Mouse (Mus musculus): Measurements from ENCODE around the gene Igfn1. TPM values are rescaled to one million over a fixed set of nuclear protein-coding genes. Genes with fewer than 3 reads are reported as not detected.
A peak's percentile ranks its signal among the peaks of the same experiment; 100 is the strongest.

Gene Igfn1
- polyA plus RNA-seq, 1 experiment from 2014 or later, result not detected

GRCm38 (mm10) chr1:135946247-135946646 is 59.9 kb downstream of the Igfn1 start:
- H3K4me3 ChIP-seq, result no peak overlapping the region
- H3K36me3 ChIP-seq (ENCODE audit: poor library complexity, severe bottlenecking), result no peaks in the 10 kb centered on the region
- WGBS, result 61% methylated on average over 4 of the region's 4 CpGs
- H3K9me3 ChIP-seq (replicated peaks), result no peaks in the 10 kb centered on the region
- no peak for ATAC-seq
- H3K27ac ChIP-seq, result no peak overlapping the region
- H3K27me3 ChIP-seq, result peaks cover 16% of the 10 kb centered on the region
- no peak overlapping the region for H3K9ac ChIP-seq
- H3K4me2 ChIP-seq, result no peak overlapping the region
- H3K4me1 ChIP-seq, result no peaks in the 10 kb centered on the region

GRCm38 (mm10) chr1:135945711-135946110 is 60.4 kb downstream of the Igfn1 start:
- Histone ChIP-seq H3K9ac (no peak overlapping the region), H3K9me3 (replicated peaks) (no peaks in the 10 kb centered on the region), H3K4me1 (no peaks in the 10 kb centered on the region), H3K4me2 (no peak overlapping the region), H3K36me3 (ENCODE audit: poor library complexity, severe bottlenecking) (no peaks in the 10 kb centered on the region), H3K27ac (no peak overlapping the region), H3K27me3 (peaks cover 19% of the 10 kb centered on the region), H3K4me3 (no peak overlapping the region)
- 8% methylated on average over 7 of the region's 7 CpGs for WGBS
- ATAC-seq, result no peak

DNA sequence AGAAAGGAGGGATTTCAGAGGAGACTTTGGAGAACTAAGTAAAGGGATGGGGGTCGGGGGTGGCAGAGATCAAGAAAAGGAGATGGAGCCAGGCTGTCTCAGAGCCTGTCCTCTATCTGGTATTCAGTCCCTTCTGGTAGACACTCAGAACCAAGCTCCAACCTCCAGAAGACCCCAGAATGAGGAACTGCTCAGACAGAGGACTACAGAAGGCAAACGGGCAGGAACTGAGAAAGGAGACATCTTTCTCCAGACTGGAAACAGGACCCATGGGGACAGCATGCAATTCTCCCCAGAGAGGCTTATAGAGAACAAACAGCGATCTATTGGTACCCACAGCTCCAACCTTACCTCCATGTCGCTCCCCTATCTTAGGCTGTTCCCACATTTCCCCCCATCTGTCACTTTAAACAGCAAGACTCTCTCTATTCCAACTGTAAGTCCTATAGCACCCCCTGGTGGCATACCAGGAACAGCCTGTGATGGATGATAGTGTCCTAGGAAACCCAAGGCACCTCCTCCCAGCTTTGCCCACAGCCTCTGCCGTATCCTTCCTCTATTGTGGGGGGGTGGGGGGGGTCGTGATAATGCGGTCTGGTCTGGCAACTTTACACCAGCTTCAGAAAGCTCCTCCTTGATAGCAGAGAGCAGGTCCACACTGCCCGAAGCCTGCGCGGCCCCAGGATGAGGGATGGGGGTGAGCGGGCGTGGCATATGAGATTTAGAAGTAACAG is 61.4 kb downstream of the Igfn1 start:
- WGBS, result 46% methylated on average over 12 of the region's 12 CpGs
- ATAC-seq, result peak; percentile 83
- H3K4me2 ChIP-seq, result peak overlapping the region; percentile 27; the same call in 1 of the 2 replicates
- H3K36me3 ChIP-seq (ENCODE audit: poor library complexity, severe bottlenecking), result no peaks in the 10 kb centered on the region
- H3K9ac ChIP-seq, result no peak overlapping the region
- H3K4me1 ChIP-seq, result no peaks in the 10 kb centered on the region
- H3K4me3 ChIP-seq, result no peak overlapping the region
- peaks cover 19% of the 10 kb centered on the region for H3K27me3 ChIP-seq
- no peak overlapping the region for H3K27ac ChIP-seq
- no peaks in the 10 kb centered on the region for H3K9me3 ChIP-seq (replicated peaks)

DNA sequence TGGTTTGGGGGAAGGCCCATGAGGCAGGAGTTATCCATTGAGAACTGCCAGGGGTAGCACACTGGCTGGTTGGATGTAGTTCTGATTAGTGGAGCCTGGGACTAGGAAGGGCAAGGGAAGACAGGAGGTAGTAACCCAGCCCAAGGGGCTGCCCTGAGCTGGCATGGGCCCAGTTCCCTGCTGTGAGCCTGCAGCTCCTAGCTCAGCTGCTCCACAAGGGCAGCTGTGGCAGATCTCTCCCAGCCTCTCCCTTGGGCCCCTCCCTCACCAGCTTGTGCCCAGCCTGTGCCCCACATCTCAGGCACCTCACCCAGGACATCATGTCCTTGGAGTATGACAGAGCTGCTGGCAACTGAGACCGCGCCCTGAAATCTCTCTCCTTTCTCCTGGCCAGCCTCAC is 62.4 kb downstream of the Igfn1 start:
- 0 out of 2 replicates have a peak, but pooled peaks have one; percentile 13 for ATAC-seq

GRCm38 (mm10) chr1:135942116-135942515 is 64.0 kb downstream of the Igfn1 start:
- 40% methylated on average over 7 of the region's 7 CpGs for WGBS
- Histone ChIP-seq H3K4me2 (no peak overlapping the region), H3K9ac (no peak overlapping the region), H3K27me3 (peaks cover 19% of the 10 kb centered on the region), H3K36me3 (ENCODE audit: poor library complexity, severe bottlenecking) (no peaks in the 10 kb centered on the region), H3K4me3 (no peak overlapping the region), H3K27ac (no peak overlapping the region), H3K4me1 (no peaks in the 10 kb centered on the region), H3K9me3 (replicated peaks) (no peaks in the 10 kb centered on the region)
- ATAC-seq, result no peak

More for the DNA sequence above, 62.4 kb downstream of the Igfn1 start:
- WGBS, result 91% methylated on average over 2 of the region's 2 CpGs
- H3K9me3 ChIP-seq (replicated peaks), result no peaks in the 10 kb centered on the region
- no peak overlapping the region for H3K27ac ChIP-seq
- no peaks in the 10 kb centered on the region for H3K36me3 ChIP-seq (ENCODE audit: poor library complexity, severe bottlenecking)
- H3K9ac ChIP-seq, result no peak overlapping the region
- no peak overlapping the region for H3K4me2 ChIP-seq
- H3K27me3 ChIP-seq, result peaks cover 19% of the 10 kb centered on the region
- no peak overlapping the region for H3K4me3 ChIP-seq
- H3K4me1 ChIP-seq, result no peaks in the 10 kb centered on the region

DNA sequence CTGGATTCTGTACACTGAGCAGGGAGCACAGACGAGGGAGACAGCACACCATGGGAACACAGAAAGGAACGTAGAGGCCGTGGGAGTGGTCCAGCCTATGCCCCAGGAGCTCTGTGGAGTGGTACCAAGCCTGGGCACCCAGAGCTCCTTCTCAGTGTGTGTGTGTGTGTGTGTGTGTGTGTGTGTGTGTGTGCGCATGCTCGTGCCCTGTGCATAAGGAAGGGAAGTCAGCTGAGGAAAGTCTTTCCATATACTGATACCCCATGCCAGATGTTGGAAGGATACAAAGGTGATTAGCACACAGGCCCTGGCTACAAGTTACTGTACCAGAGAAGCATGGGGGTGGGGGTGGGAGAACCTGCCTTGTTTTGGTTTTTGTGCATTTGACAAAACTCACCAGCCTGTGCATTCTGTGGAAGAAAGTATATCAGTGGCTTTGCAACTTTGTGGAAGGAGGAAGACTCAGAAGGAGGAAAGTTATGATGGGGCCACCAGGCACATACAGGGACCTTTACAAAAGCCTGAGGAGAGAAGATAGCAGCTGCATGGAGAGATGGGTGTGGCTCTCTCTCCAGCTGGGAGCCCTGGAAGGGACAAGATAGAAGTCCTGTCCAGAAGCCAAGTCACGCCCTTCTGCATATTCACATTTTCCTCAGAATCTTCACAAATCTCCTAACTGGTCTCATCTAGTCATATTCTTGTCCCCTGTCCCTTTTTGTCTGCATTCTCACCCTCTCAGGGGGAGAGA is 64.7 kb downstream of the Igfn1 start:
- Histone ChIP-seq H3K9ac (no peak overlapping the region), H3K4me1 (no peaks in the 10 kb centered on the region), H3K27me3 (peaks cover 19% of the 10 kb centered on the region), H3K9me3 (replicated peaks) (no peaks in the 10 kb centered on the region), H3K4me2 (no peak overlapping the region), H3K27ac (no peak overlapping the region), H3K36me3 (ENCODE audit: poor library complexity, severe bottlenecking) (no peaks in the 10 kb centered on the region), H3K4me3 (no peak overlapping the region)
- 75% methylated on average over 6 of the region's 6 CpGs for WGBS
- no peak for ATAC-seq

- Histone ChIP-seq H3K4me1 (no peaks in the 10 kb centered on the region), H3K36me3 (ENCODE audit: poor library complexity, severe bottlenecking) (no peaks in the 10 kb centered on the region), H3K27ac (no peak overlapping the region), H3K27me3 (0 out of 2 replicates have a peak, but pooled peaks cover 2% of the 10 kb centered on the region), H3K4me3 (no peak overlapping the region), H3K9ac (no peak overlapping the region), H3K9me3 (replicated peaks) (no peaks in the 10 kb centered on the region), H3K4me2 (no peak overlapping the region)
- WGBS, result 95% methylated on average over 1 of the region's 1 CpGs
- ATAC-seq, result no peak
Observed at GRCm38 (mm10) chr1:135936091-135936490, 70.1 kb downstream of the Igfn1 start.

DNA sequence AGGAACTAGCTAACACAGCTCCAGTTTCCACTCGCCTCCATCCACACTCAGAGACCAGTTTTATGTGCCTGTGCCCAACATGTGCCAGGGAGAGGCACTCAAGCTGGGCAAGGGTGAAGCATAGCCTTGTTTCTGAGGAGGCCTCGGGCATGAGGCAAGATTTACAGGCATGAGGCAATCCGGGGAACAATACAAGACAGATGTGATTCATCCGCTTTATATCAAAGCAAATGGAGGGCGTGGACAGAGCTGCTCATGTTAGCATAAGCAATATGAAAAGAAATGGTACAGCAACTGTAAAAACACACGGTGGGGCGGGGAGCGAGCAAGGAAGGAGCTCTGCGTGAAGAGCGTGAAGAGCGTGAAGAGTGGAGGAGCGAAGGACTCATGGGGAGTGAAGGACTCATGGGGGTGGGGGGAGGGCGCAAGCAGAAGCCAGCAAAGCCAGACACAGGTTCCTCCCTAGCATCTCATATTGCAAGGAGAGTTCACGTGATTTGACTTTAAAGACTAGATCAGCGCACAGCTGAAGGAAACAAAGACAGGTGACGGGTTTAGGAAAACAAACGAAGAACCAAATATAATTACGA is 72.3 kb downstream of the Igfn1 start:
- H3K9me3 ChIP-seq (replicated peaks), result no peaks in the 10 kb centered on the region
- 85% methylated on average over 18 of the region's 18 CpGs for WGBS

DNA sequence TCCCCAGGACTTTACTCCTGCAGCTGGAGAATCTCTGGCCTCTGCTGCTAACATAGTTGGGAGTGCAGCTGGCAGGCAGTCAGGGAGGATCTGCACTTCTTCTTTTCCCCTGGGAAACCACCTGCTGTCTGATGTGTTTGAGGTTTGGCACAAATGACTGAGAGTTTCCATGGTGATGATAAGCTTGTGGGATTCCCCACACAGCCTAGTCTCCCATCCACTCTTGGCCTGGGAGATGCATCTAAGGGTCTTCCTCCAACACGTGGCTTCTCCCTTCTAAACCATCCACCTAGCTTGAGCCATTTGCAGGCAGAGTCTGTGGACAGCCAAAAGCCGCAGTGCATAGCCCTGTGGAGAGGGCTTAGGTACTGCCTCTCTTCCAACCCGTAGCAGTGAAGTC is 76.3 kb downstream of the Igfn1 start:
- peaks cover 2% of the 10 kb centered on the region; the same call in 1 of the 2 replicates for H3K27me3 ChIP-seq
- no peak for ATAC-seq
- no peaks in the 10 kb centered on the region for H3K9me3 ChIP-seq (replicated peaks)
- no peak overlapping the region for H3K4me2 ChIP-seq
- no peaks in the 10 kb centered on the region for H3K36me3 ChIP-seq (ENCODE audit: poor library complexity, severe bottlenecking)
- H3K27ac ChIP-seq, result no peak overlapping the region
- no peaks in the 10 kb centered on the region for H3K4me1 ChIP-seq
- WGBS, result 42% methylated on average over 3 of the region's 3 CpGs
- no peak overlapping the region for H3K4me3 ChIP-seq
- no peak overlapping the region for H3K9ac ChIP-seq

More for the DNA sequence above, 72.3 kb downstream of the Igfn1 start:
- Histone ChIP-seq H3K4me1 (no peaks in the 10 kb centered on the region), H3K27me3 (no peaks in the 10 kb centered on the region), H3K36me3 (ENCODE audit: poor library complexity, severe bottlenecking) (no peaks in the 10 kb centered on the region), H3K9ac (no peak overlapping the region), H3K4me3 (no peak overlapping the region), H3K4me2 (no peak overlapping the region), H3K27ac (no peak overlapping the region)
- ATAC-seq, result no peak

- H3K27me3 ChIP-seq, result peaks cover 33% of the 10 kb centered on the region
- H3K4me3 ChIP-seq, result no peak overlapping the region
- no peaks in the 10 kb centered on the region for H3K9me3 ChIP-seq (replicated peaks)
- 70% methylated on average over 5 of the region's 5 CpGs for WGBS
- H3K4me2 ChIP-seq, result no peak overlapping the region
- ATAC-seq, result no peak
- no peak overlapping the region for H3K9ac ChIP-seq
- no peak overlapping the region for H3K27ac ChIP-seq
- H3K4me1 ChIP-seq, result no peaks in the 10 kb centered on the region
- H3K36me3 ChIP-seq (ENCODE audit: poor library complexity, severe bottlenecking), result no peaks in the 10 kb centered on the region
Observed at GRCm38 (mm10) chr1:135925848-135926247, 80.3 kb downstream of the Igfn1 start.

- no peak for ATAC-seq
- no peaks in the 10 kb centered on the region for H3K4me1 ChIP-seq
Observed at GRCm38 (mm10) chr1:135924377-135924994, 81.7 kb downstream of the Igfn1 start.

GRCm38 (mm10) chr1:135923229-135923628 is 82.9 kb downstream of the Igfn1 start:
- 84% methylated on average over 7 of the region's 7 CpGs for WGBS
- Histone ChIP-seq H3K4me3 (no peak overlapping the region), H3K27me3 (peaks cover 60% of the 10 kb centered on the region)

More at GRCm38 (mm10) chr1:135924377-135924994, 81.7 kb downstream of the Igfn1 start:
- Histone ChIP-seq H3K27ac (no peak overlapping the region), H3K36me3 (ENCODE audit: poor library complexity, severe bottlenecking) (no peaks in the 10 kb centered on the region), H3K9me3 (replicated peaks) (no peaks in the 10 kb centered on the region), H3K9ac (no peak overlapping the region), H3K27me3 (peaks cover 47% of the 10 kb centered on the region), H3K4me3 (no peak overlapping the region), H3K4me2 (no peak overlapping the region)
- 76% methylated on average over 5 of the region's 5 CpGs for WGBS

More at GRCm38 (mm10) chr1:135923229-135923628, 82.9 kb downstream of the Igfn1 start:
- Histone ChIP-seq H3K9me3 (replicated peaks) (no peaks in the 10 kb centered on the region), H3K27ac (no peak overlapping the region), H3K36me3 (ENCODE audit: poor library complexity, severe bottlenecking) (no peaks in the 10 kb centered on the region), H3K4me2 (no peak overlapping the region), H3K4me1 (peaks cover 9% of the 10 kb centered on the region), H3K9ac (no peak overlapping the region)
- ATAC-seq, result no peak
